Mouse (Mus musculus) brain, embryonic 14.5 days (tissue): ENCODE data around the gene Epb41.

ENCODE experiments used
- CTCF ChIP-seq: fragments of 200-500 bp; IDR thresholded peaks from 2 replicates; pipeline ENCODE4 v1.5.1; 2012; ENCODE audit warnings: inconsistent platforms, mild to moderate bottlenecking, moderate library complexity, borderline replicate concordance; ENCODE audit not compliant: insufficient read depth, insufficient read length; ENCODE audit errors: extremely low read depth
- POLR2A ChIP-seq: fragments of 200-500 bp; IDR thresholded peaks from 2 replicates; pipeline ENCODE4 v1.6.1; 2012; ENCODE audit warnings: mild to moderate bottlenecking, inconsistent platforms, borderline replicate concordance; ENCODE audit not compliant: poor library complexity, insufficient read depth, insufficient read length, severe bottlenecking; ENCODE audit errors: extremely low read depth

- no peak for TF ChIP-seq CTCF
- TF ChIP-seq POLR2A = no peak
These were observed 41.2 kb upstream of the Epb41 start for GRCm38 (mm10) chr4:132116315-132116714.
